ENCODE assay signal across 8 mouse cellular contexts in the genomic region with DNA sequence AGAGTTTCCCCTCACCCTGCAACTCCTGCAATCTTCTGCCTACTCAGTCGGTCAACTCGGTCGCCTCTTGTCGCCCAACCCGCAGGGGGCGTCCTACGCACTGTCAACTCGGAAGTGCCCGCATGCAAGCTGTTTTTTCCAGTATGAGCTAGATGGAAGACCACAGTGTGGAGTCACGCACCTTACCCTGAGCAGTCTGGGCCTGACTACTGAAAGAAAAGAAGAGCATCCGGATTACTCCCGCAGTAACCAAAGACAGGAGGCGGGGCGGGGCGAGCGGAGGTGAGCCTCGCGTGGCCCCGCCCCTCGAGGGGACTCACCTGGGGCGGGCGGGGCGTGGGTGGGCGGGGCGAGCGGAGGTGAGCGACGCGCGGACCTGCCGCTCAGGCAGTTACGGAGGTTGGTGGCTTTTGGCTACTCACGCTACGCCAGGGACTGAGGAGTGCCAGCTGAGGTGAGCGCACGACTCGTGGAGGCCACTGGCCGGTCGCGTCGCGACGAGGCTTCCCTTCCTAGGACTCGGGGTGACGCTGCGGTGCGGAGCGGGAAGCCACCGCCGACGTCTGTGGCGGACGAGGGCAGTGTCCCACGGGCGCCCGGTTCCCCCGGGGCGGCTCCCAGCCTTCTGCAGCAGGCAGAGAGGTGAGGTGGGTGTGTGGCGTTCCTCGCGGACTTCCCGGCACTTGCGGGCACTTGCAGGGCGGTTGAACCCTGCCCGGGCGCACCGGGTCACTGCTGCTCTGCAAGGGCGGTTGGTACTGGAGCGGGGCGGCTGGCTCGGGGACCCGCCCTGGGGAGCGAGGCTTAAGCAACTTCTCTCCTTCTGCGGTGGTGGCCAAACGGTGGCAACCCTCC. TPM values are rescaled to one million over a fixed set of nuclear protein-coding genes. Genes with fewer than 3 reads are reported as not detected.
DNase-seq lines count a peak whose midpoint lies in the region; ATAC-seq and TF ChIP-seq lines count a peak whose summit lies in the region.

TSS of gene Gpr160 (plus strand) at position 347 of the 855 bp plus-strand sequence.

- no peak for TF ChIP-seq EP300 in MEL (IDR thresholded peaks at IDR 0.05; ENCODE audit: low read depth in 1 of 2, low read length in 2 of 2)
- no peak for TF ChIP-seq EP300 in lung, postnatal 0 days (IDR thresholded peaks at IDR 0.05)

- H3K36me3 ChIP-seq in MEL (ENCODE audit: control insufficient read depth in 1 of 2, insufficient read depth in 2 of 2, low read length in 2 of 2), result no peaks in the 10 kb centered on the region
- H3K36me3 ChIP-seq in hindbrain, embryonic 11.5 days (ENCODE audit: control insufficient read depth, insufficient read depth, low read length), result no peaks in the 10 kb centered on the region
- H3K36me3 ChIP-seq in lung, postnatal 0 days (ENCODE audit: insufficient read depth, low read length), result no peaks in the 10 kb centered on the region

- peak within 1 kb of the TSS; percentile 99 for H3K4me2 ChIP-seq in hindbrain, embryonic 11.5 days (replicated peaks; ENCODE audit: low read depth, low read length)
- H3K4me2 ChIP-seq in lung, postnatal 0 days (replicated peaks; ENCODE audit: low read depth, low read length), result peak within 1 kb of the TSS; percentile 95

- under 1% methylated on average over 74 of the region's 75 CpGs for WGBS in hindbrain, embryonic 11.5 days
- 2% methylated on average over 56 of the region's 75 CpGs for WGBS in lung, postnatal 0 days

- peak; percentile 57 for DNase-seq in MEL (ENCODE audit: low read depth, low spot score)
- DNase-seq in cerebellum, adult 9-10 months, result peak; percentile 32
- DNase-seq in frontal cortex, postnatal 10 days (ENCODE audit: low spot score in 2 of 2), result peak; percentile 40 to 55
- DNase-seq in hindbrain, embryonic 11.5 days (ENCODE audit: low spot score), result peak; percentile 64
- peak; percentile 57 to 65 for DNase-seq in layer of hippocampus, postnatal 10 days (ENCODE audit: low spot score in 2 of 2)
- peak; percentile 86 for DNase-seq in lung, postnatal 0 days (ENCODE audit: low spot score)
- peak; percentile 19 for DNase-seq in ovary, postnatal 10 days (ENCODE audit: low spot score)
- peak; percentile 75 for DNase-seq in thymus, postnatal 0 days (ENCODE audit: low spot score)

- H3K27ac ChIP-seq in MEL (ENCODE audit: control insufficient read depth, low read depth, low read length), result no peak within 1 kb of the TSS
- H3K27ac ChIP-seq in hindbrain, embryonic 11.5 days (ENCODE audit: low read depth, low read length), result no peak within 1 kb of the TSS
- H3K27ac ChIP-seq in lung, postnatal 0 days (ENCODE audit: low read length), result peak within 1 kb of the TSS; percentile 68

- peak; percentile 73 for ATAC-seq in hindbrain, embryonic 11.5 days (ENCODE audit: low FRiP score)
- peak; percentile 96 for ATAC-seq in lung, postnatal 0 days

- no peaks in the 10 kb centered on the region for H3K9me3 ChIP-seq in MEL (replicated peaks; ENCODE audit: insufficient read depth, low read length)
- H3K9me3 ChIP-seq in hindbrain, embryonic 11.5 days (ENCODE audit: control insufficient read depth, low read length), result no peaks in the 10 kb centered on the region
- H3K9me3 ChIP-seq in lung, postnatal 0 days (ENCODE audit: low read length), result no peaks in the 10 kb centered on the region

- TF ChIP-seq RAD21 in MEL (IDR thresholded peaks at IDR 0.05; ENCODE audit: low read depth, low read length), result peak; percentile 32

- H3K4me3 ChIP-seq in MEL (ENCODE audit: control insufficient read depth in 1 of 2, insufficient read depth in 1 of 2, low read depth in 2 of 2, low read length in 2 of 2), result peak within 1 kb of the TSS in 1 of 2 experiments; percentile 48; a peak in 3 of 4 replicates
- peak within 1 kb of the TSS; percentile 54 for H3K4me3 ChIP-seq in hindbrain, embryonic 11.5 days (ENCODE audit: low read depth, low read length)
- H3K4me3 ChIP-seq in lung, postnatal 0 days (ENCODE audit: low read depth, low read length), result peak within 1 kb of the TSS; percentile 55

- TF ChIP-seq CTCF in MEL (IDR thresholded peaks at IDR 0.05 in 2 of 3, conservative IDR thresholded peaks at IDR 0.05 in 1 of 3; ENCODE audit: control insufficient read depth in 1 of 3, insufficient read depth in 1 of 3, low read depth in 2 of 3, low read length in 3 of 3, poor library complexity in 1 of 3, severe bottlenecking in 1 of 3), result peak; percentile 48 to 70 (median 50); a peak in 5 of 6 replicates
- TF ChIP-seq CTCF in lung, postnatal 0 days (IDR thresholded peaks at IDR 0.05), result peak; percentile 74

- H3K9ac ChIP-seq in MEL (ENCODE audit: control insufficient read depth, low read depth, low read length, poor library complexity, severe bottlenecking), result no peak within 1 kb of the TSS
- peak within 1 kb of the TSS; percentile 34; the same call in 1 of the 2 replicates for H3K9ac ChIP-seq in hindbrain, embryonic 11.5 days (ENCODE audit: low read depth, low read length)
- H3K9ac ChIP-seq in lung, postnatal 0 days (replicated peaks; ENCODE audit: low read depth), result peak within 1 kb of the TSS; percentile 55

- peaks cover 0 to 2% of the 10 kb centered on the region in 2 experiments; a peak in 1 of 4 replicates for H3K27me3 ChIP-seq in MEL (ENCODE audit: control insufficient read depth in 1 of 2, insufficient read depth in 2 of 2, low read length in 2 of 2)
- H3K27me3 ChIP-seq in hindbrain, embryonic 11.5 days (ENCODE audit: control insufficient read depth, insufficient read depth, low read length), result peaks cover 9% of the 10 kb centered on the region
- no peaks in the 10 kb centered on the region for H3K27me3 ChIP-seq in lung, postnatal 0 days (replicated peaks; ENCODE audit: insufficient read depth, low read length)

- H3K4me1 ChIP-seq in MEL (ENCODE audit: control insufficient read depth in 1 of 2, insufficient read depth in 2 of 2, low read length in 2 of 2), result 0 out of 4 replicates have a peak, but pooled peaks cover 0 to 2% of the 10 kb centered on the region in 2 experiments
- 0 out of 2 replicates have a peak, but pooled peaks cover 3% of the 10 kb centered on the region for H3K4me1 ChIP-seq in hindbrain, embryonic 11.5 days (replicated peaks; ENCODE audit: control insufficient read depth, insufficient read depth, low read length)
- no peaks in the 10 kb centered on the region; the same call in 1 of the 2 replicates for H3K4me1 ChIP-seq in lung, postnatal 0 days (ENCODE audit: insufficient read depth, low read depth, low read length)

- H3K79me2 ChIP-seq in MEL (ENCODE audit: control insufficient read depth, insufficient read depth, low read length, poor library complexity), result no peaks in the 10 kb centered on the region

- 0 out of 4 replicates have a peak, but pooled peaks of 1 of the 2 experiments have one; percentile 42 for TF ChIP-seq POLR2A in MEL (IDR thresholded peaks at IDR 0.05; ENCODE audit: control insufficient read depth in 1 of 2, insufficient read depth in 1 of 2, low read depth in 1 of 2, low read length in 2 of 2, poor library complexity in 1 of 2)

TF ChIP-seq in MEL, 35 proteins besides CTCF, POLR2A, EP300 and RAD21:
- TF ChIP-seq MAZ (IDR thresholded peaks at IDR 0.05; ENCODE audit: low read depth, low read length) (no peak), SMC3 (IDR thresholded peaks at IDR 0.05; ENCODE audit: low read depth, low read length) (peak; percentile 42), POLR2AphosphoS2 (IDR thresholded peaks at IDR 0.05; ENCODE audit: low read length) (no peak), MEF2A (IDR thresholded peaks at IDR 0.05; ENCODE audit: extremely low read depth, insufficient replicate concordance, low read depth, low read length, poor library complexity, severe bottlenecking) (no peak), JUND (IDR thresholded peaks at IDR 0.05; ENCODE audit: low read depth, low read length) (no peak)
TF ChIP-seq in MEL: peak in this region for 1.

RNA-seq across cellular contexts. Expression of gene Gpr160, which starts in this region (rescaled TPM):
- not detected in 2 replicates for total RNA-seq in MEL (2012; rRNA removed)
- under 1 TPM in 1 of 2 experiments, not detected in 1; 0.17 TPM for polyA plus RNA-seq in MEL (2012; ENCODE audit: insufficient read depth in 1 of 2, insufficient read length in 2 of 2, low read depth in 1 of 2, low replicate concordance in 2 of 2, missing spikeins in 1 of 2)
- 1.1 and 2.0 TPM in 2 replicates for polyA plus RNA-seq in hindbrain, embryonic 11.5 days (2014; fragmentation: Nextera tagmentation; extraction: Ambion mirVana)
- 1 to 10 TPM; 1.4 to 1.5 TPM for total RNA-seq in layer of hippocampus, postnatal 10 days (2021)
- polyA plus RNA-seq in lung, postnatal 0 days (2015; fragmentation: Nextera tagmentation; extraction: Ambion mirVana), result 5.5 and 6.7 TPM in 2 replicates
- 6.6 and 7.5 TPM in 2 replicates for polyA plus RNA-seq in thymus, postnatal 0 days (2015; fragmentation: Nextera tagmentation; extraction: Ambion mirVana)

Comparison
In these comparisons a context has a peak if more than half of its experiments do, and no peak if none do; other contexts are left out.
1. Peak in DNase-seq in MEL; RNA of the gene not detected or under 1 TPM.
2. DNase-seq: peak in every context shown above with its lines; median percentile 86 in lung, postnatal 0 days; 75 in thymus, postnatal 0 days; 64 in hindbrain, embryonic 11.5 days; 61 in layer of hippocampus, postnatal 10 days; 57 in MEL; 48 in frontal cortex, postnatal 10 days; 32 in cerebellum, adult 9-10 months; 19 in ovary, postnatal 10 days.